ENCODE assay signal across 7 mouse cellular contexts in genomic region chr11:19823461-19823895, GRCm38 (mm10).
A peak's percentile ranks its signal among the peaks of the same experiment; 100 is the strongest.
DNase-seq lines count a peak whose midpoint lies in the region; ATAC-seq lines count a peak whose summit lies in the region.

No protein-coding gene starts in this region.

- H3K9me3 ChIP-seq in heart, embryonic 15.5 days (replicated peaks), result no peaks in the 10 kb centered on the region

- DNase-seq in MEL-GATA-1-ER (ENCODE audit: extremely low read depth, low read depth), result peak; percentile 61
- DNase-seq in cerebellum, postnatal 14 days, result peak; percentile 87 to 89
- peak; percentile 71 for DNase-seq in kidney, postnatal 14 days
- peak; percentile 81 for DNase-seq in lung, postnatal 14 days
- DNase-seq in right cerebral cortex, postnatal 14 days, result peak; percentile 54

- H3K36me3 ChIP-seq in heart, embryonic 15.5 days, result no peaks in the 10 kb centered on the region

- 0% methylated on average over 3 of the region's 3 CpGs for WGBS in heart, embryonic 15.5 days

- H3K27me3 ChIP-seq in heart, embryonic 15.5 days, result no peaks in the 10 kb centered on the region

- ATAC-seq in CD4-positive, CD25-positive, alpha-beta regulatory T cell, adult 4 months, result peak; percentile 85
- ATAC-seq in heart, embryonic 15.5 days (replicated peaks; ENCODE audit: insufficient number of reproducible peaks, insufficient read depth, low FRiP score, low read depth), result no peak

- peak overlapping the region; percentile 12; the same call in 1 of the 2 replicates for H3K4me2 ChIP-seq in heart, embryonic 15.5 days

- H3K27ac ChIP-seq in heart, embryonic 15.5 days, result no peak overlapping the region

- no peak overlapping the region for H3K9ac ChIP-seq in heart, embryonic 15.5 days

- no peak overlapping the region for H3K4me3 ChIP-seq in heart, embryonic 15.5 days

- peaks cover 12% of the 10 kb centered on the region; the same call in 1 of the 2 replicates for H3K4me1 ChIP-seq in heart, embryonic 15.5 days (replicated peaks)
